Mouse (Mus musculus): ENCODE results near the gene Bcl6b.

DNA sequence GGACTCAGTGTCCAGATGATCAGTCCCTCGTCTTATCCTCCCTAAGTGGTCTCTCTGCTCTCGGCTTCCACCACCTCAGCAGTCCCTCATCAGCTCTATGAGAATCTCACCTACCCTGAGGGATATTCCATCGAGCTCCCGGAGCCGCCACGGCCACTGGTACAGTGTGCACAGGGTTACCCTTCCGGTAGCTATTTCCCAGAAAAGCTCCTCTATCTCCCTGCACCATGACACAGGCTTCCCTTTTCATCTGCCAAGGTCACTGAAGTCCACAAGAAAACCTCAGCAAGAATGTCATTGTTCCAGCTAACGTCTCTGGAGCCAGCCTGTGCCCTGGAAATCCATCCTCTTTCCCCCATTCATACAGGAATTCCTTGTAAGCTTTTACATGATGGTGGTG is 22.3 kb upstream of the Bcl6b start:
- TF ChIP-seq CTCF (IDR thresholded peaks at IDR 0.05; ENCODE audit: borderline replicate concordance, control insufficient read depth, extremely low read depth, insufficient read depth, low read length, poor library complexity) (no peak), POLR2A (IDR thresholded peaks at IDR 0.05; ENCODE audit: control insufficient read depth, extremely low read depth, insufficient read depth, low read length, poor library complexity) (no peak)

All from thymus, adult 2 months (tissue).